Mouse (Mus musculus): ENCODE results near the gene Zbtb8os. TPM values are rescaled to one million over a fixed set of nuclear protein-coding genes. Genes with fewer than 3 reads are reported as not detected.

Gene Zbtb8os
- total RNA-seq, 2 experiments from 2014 or later = 89.6 to 94.6 TPM

DNA sequence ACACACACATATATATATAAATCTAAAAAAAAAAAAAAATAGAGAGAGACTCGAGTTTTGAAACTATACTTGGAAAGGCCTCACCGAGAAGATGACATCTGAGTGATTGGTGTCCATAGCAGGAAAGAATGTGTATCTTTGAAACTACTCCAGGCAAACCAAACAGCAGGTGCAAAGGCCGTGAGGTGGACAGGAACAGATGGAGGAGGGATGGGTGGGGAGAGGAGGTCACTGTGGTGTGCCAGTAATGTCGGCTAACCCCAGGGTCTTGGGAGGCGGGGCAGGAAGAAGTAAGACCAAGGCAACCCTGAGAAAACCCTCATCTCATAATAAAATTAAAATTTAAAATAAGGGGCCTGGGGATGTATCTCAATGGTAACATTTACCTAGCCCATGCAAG is 40.3 kb downstream of the Zbtb8os start:
- no peak for ATAC-seq (replicated peaks; ENCODE audit: poor library complexity)

DNA sequence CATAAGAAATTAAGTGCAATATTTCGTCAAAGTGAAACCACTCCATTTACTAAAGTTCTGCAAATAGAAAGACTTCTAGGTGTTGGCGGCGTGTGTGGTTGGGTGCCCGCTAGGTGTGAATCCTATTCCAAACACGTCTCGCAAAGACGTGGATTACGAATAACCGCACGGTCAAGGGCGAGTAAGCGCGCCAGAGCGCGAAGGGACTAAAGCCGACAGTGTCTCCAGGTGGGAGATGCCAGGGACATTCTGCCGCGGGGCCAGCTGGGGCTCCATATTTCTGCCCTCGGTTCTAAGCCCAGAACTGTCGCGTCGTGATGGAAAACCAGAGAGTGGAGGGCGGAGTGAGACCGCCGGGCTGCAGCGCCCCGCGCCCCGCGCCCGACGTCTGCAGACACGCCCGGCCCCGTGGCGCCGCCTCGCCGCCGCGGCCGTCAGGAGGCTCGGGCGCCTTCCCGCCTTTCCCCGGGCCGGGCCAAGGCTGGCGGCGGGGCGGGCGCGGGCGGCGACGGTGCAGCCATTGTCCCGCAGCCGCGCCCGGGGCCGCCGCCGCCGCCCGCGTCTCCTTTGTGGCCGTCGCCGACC is 41.6 kb downstream of the Zbtb8os start:
- ATAC-seq (replicated peaks; ENCODE audit: poor library complexity) = peak; percentile 22; the same call in 1 of the 2 replicates

DNA sequence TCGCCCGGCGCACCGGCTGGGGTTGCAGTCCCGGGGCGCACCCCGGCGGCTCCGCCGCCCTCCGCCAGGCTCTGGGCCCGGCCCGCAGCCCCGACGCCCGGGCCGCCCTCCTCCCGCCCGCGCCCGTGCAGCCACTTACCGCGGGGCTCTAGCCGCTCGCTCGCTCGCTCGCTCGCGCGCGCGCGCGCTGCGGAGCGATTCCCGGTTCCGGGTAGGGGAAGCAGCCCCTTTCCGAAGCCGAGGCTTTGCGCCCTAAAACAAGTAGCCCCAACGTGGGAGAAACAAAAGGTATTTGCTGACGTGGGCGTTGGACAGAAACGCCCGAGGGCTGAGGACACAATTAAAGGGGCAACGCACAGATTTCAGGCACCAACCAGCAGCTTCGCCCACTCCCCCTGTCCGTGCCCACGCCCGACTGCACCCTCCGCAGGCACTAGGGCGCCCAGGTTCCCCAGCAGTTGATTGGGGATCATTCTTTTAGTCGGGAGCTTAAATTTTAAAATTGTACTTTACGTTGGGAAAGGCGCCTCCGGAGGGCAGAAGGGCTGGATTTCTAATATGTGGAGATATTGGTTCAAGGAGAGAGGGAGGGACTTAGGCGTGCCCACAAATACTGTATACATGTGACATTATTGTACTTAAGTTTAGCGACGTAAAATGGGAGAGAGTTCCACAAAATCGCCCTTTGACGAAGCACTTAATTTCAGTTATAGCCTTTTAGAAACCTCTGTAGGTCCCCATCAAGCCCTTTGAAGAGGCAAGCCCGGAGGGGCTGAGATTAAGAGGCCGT is 42.3 kb downstream of the Zbtb8os start, which contains the start of gene Zbtb8a:
Gene Zbtb8a, minus strand, starts transcription at position 516 of the 790 bp plus-strand sequence.
- ATAC-seq (replicated peaks; ENCODE audit: poor library complexity) = peak; percentile 38

DNA sequence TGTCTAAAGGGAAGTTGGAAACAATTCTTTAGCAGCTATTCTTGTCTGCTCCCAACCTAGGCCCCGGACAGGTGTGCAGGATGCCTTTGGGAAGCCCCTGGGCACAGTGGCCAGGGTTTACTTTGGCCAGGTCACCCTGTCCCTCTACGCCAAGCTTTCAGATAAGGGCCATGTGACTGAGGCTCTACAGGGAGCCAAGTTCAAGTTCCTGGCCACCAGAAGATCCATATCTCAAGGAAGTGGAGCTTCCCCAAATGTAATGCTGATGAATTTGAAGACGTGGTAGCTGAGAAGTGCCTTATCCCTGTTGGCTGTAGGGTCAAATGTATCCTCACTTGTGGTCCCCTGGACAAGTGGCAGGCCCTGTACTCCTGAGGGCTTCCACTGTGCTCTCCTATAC is 44.3 kb downstream of the Zbtb8os start:
- no peak for ATAC-seq (replicated peaks; ENCODE audit: poor library complexity)

DNA sequence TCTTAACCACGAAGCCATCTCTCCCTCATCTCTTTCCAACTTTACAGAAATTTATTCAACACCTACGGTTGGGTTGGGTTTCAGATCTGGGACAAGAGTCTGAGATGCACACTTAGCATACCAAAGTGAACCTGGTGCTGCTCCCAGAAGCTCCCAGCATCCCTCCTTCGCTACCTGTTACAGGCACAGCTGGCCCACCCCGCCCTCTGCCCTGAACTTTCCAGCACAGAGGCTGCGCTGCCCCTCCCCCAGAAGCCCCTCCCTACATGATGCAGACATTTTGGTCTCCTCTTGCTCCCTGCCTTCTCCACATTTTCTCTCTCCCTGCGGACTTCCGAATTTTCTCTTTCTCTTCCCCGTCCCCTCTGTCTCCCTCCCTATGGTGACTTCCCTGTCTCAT is 45.7 kb downstream of the Zbtb8os start:
- no peak for ATAC-seq (replicated peaks; ENCODE audit: poor library complexity)

DNA sequence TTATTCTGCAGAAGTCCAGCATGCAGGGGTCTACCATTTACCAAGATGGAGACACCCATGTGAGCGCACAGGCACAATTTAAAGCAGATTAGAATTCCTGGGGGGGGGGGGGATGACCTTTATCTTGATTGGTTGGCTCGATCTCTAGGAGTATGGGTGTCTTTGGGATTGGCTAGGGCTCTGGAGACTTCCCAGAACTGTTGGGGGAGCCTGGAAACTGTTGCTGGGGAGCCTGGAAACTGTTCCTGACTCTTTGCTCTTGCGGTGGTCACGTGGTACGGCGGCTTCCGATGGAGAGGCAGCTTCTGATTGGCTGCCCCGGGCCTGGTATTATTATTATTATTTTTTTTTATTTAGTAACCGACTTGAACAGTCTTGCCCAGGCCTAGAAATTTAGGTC is 46.5 kb downstream of the Zbtb8os start:
- ATAC-seq (replicated peaks; ENCODE audit: poor library complexity) = no peak

DNA sequence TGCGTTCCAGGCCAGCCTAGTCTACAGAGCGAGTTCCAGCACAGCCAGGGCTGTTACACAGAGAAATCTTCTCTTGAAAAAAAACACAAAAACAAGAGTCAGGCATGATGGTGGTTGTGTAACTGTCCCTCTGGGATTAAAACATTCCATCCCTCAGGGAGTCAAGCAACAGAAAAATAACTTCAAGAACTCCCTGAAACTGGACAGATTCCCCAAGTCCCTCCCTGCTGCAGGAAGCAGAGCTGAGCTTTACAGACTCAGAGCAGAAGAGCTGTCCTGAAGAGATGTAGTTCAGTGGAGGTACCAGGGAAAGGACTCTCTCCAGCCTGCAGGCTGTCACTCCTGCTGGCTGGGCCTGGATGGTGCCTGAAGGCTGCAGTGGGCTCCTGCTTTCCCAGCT is 47.0 kb downstream of the Zbtb8os start:
- no peak for ATAC-seq (replicated peaks; ENCODE audit: poor library complexity)

DNA sequence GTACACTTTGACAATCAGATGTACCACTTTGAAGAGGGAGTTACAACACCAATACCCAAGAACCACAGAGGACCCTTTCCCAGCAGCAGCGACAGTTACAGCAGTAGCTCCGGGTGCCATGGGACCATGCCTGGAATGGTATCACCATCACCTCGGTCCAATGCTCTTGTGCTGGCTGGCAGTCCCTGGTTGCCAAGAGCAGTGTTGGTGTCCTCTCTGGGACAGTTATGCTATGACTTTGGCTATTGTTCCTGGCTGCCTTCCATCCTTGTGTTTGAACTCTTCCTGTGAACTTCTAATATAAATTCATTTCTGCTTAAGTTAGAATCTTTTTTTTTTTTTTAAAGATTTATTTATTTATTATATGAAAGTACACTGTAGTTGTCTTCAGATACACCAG is 48.1 kb downstream of the Zbtb8os start:
- no peak for ATAC-seq (replicated peaks; ENCODE audit: poor library complexity)

DNA sequence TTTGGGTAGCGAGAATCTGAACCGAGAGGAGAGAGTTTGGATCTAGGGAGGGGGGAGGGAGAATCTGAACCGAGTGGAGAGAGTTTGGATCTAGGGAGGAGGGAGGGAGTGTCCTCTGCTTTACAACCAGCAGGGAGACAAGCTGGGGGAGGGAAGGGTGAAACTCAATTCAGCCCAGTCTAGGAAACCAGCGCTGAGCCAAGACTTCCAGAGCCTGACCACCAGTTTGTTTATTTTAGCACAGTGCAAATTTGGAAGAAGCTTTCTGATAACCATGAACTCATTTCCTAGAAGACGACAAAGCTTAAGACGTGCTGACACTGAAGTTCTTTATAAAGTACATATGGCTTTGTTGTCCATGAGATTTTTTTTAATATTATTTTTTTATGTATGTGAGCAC is 48.9 kb downstream of the Zbtb8os start:
- no peak for ATAC-seq (replicated peaks; ENCODE audit: poor library complexity)

DNA sequence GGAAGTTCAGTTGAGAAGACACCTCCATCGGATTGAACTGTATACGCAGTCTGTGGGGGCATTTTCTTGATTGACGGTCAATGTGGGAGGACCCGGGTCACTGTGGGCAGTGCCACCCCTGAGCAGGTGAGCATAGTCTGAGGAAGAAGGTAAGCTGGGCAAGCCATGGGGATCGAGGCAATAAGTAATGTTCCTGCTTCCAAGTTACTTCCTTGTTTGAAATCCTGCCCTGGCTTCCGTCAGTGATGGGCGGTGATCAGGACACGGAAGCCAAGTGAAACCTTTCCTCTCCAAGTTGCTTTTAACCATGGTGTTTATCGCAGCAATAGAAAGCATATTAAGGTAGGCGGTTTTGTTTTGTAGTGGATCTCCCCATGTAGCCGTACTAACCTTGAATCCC is 50.2 kb downstream of the Zbtb8os start:
- no peak; the same call in 1 of the 2 replicates for ATAC-seq (replicated peaks; ENCODE audit: poor library complexity)

DNA sequence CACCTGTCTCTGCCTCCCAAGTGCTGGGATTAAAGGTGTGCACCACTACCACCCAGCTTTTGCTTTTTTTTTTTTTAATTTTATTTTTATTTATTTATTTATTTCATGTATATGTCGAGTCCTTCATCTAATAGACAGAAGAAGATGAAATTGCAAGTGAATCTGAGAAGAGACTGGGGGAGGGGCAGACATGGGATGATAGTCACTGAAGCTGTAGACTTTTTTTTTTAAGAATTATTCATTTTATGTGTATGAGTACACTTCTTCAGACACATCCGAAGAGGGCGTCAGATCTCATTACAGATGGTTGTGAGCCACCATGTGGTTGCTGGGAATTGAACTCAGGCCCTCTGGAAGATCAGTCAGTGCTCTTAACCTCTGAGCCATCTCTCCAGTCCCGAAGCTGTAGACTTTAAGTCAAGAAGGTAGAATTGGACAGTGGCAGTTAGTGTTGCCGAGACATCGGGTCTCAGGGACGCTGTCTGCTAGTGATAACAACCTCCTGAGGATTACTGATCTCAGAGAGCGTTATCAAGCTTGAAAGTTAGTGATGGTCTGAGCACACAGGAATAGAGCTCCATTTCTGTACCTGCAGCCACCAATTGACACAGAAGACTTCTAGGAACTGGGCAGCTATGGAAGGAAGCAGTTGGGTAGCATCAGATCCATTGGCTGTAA is 50.9 kb downstream of the Zbtb8os start:
- peak; percentile 87 for ATAC-seq (replicated peaks; ENCODE audit: poor library complexity)

DNA sequence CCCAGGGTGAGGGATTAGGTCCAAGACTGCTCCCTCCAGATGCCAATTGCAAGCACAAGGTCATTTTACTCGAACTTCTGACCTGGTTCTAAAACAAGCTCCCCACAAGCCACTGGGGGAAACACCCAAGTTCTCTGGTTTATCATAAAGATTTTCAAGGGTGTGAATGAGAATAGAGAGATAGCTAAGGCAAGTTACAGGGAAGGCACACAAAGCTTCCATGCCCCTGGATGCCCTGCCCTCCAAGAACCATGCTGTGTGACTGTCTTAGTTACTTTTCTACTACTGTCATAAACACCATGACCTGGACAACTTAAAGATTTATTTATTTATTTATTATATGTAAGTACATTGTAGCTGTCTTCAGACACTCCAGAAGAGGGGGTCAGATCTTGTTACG is 51.5 kb downstream of the Zbtb8os start:
- ATAC-seq (replicated peaks; ENCODE audit: poor library complexity) = peak; percentile 37

DNA sequence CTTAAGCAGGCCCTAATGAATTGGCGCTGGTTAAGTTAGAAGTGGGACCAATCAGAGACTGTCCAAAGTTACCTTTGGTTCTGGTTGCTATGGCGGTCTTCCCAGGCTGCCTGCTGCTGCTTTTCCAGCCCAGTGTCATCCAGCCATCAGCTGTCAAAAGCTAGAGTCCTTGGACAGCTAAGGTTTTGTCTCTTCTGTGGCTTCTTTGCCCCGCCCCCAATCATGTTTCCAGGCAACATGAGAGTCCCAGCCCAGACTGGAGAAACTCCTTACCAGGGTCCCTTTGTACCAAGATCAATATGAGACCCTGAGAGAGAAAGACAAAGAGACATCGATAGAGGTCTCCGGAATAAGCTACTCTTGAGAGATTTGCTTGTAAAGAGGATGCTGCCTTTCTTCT is 52.9 kb downstream of the Zbtb8os start:
- no peak for ATAC-seq (replicated peaks; ENCODE audit: poor library complexity)

DNA sequence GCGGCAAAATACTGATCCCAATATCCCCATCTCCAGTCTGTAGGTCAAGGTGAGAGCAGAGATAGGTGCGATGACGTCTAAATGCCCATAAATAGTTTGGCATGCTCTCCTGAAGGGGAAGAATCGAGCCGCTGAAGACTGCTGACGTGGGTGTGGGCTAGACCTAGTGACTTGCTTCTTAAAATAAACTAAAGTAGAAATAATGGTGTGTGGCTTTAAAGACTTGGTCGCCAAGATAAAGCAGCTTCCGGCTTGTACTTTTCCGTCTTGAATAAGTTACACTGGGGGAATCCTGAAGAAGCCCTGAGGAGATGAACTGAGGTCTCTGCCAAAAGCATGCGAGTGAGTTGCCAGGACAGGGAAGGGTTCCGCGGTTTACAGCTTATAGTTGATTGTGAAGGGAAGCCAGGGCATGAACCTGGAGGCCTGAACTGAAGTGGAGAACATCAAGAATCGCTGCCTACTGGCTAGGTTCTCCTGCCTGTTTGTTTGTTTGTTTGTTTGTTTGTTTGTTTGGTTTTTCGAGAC is 54.8 kb downstream of the Zbtb8os start:
- ATAC-seq (replicated peaks; ENCODE audit: poor library complexity) = no peak

DNA sequence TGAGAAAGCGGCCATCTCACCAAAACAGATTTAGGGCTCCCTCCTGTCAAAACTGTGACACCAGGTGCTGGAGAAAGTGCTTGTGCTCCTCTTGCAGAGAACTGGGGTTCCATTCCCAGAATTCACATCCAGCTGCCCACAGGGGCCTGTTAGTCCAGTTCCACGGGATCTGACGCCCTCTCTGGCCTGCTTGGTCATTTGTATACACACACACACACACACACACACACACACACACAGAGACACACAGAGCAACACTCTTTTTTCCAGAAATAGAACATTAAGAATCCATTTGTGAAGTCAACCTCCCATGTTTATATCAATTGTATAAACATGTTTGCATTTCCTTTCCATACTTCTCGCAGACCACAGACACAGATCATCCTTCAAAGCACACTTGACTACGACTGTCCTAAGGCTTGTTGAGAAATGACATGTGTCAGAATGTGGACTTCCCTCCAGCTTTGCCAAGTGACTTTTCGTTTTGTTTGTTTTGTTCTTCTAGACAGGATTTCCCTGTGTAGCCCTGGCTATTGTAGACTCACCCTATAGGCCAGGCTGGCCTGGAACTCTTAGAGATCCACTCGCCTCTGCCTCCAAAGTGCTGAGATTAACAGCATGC is 55.6 kb downstream of the Zbtb8os start:
- ATAC-seq (replicated peaks; ENCODE audit: poor library complexity) = no peak

DNA sequence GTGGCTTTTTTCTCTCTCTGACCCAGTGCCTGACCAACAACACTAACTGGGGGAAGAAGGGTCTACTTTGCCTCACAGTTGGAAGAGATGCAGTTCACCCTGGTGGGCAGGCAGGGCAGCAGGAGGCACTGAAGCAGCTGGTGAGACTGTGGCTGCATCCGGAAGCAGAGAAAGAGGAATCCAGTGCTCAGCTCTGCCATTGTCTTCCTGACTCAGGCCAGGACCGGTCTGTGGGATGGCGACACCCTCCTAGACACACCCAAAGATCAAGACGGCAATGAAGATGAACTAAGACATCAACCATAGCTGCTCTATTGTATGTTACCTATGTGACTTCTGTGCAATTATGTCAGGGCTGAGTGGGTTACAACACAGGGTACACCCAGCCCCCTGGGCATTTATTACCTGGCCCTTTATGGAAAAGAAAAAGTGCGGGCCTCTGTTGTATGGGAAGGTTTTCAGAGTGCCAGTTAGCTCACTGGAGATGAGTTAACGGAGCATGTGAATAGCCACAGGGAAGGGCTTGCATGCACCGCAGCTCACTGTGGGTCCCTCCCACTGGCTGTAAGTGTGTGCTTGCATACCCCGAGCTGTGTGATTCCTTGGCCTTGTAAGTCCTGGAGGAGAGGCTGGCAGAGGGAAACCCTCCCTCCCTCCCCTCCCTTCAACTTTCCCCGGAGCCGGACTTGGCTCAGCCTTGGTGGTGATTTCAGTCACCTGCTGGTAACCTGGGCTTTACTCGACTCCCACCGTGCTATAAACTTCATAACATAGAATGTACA is 58.8 kb downstream of the Zbtb8os start:
- ATAC-seq (replicated peaks; ENCODE audit: poor library complexity) = peak; percentile 72

DNA sequence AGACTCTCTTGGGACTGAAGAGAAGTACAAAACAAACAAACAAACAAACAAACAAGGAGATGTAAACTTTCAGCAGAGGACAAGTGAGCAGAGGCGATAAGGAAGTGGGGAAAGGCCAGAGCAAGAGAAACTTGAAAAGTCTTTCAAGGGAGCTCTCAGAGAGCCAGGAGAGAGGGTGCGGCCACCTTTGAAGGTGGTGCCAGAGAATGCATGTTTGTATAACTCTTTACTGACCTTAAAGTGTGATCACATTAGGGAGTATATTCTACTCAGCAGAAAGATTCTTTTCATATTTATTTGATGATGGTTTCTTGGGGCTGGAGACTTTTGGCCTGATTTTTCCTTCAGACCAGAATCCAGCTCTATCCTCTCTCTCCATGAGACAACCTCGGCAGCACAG is 61.5 kb downstream of the Zbtb8os start:
- ATAC-seq (replicated peaks; ENCODE audit: poor library complexity) = no peak

DNA sequence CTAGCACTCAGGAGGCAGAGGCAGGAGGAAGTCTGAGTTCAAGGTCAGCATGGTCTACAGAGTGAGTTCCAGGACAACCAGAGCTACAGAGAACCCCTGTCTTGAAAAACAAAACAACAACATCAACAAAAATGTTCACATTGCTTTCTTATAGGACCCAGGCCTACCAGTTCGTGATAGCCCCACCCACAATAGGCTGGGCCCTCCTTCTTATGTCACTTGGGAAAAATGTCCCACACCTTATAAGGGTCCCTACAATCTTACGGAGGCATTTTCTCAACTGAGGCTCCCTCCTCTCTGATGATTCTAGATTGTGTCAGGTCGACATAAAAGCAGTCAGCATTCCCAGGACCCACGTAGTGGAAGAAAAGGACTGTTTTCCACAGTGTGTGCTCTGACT is 64.3 kb downstream of the Zbtb8os start:
- no peak for ATAC-seq (replicated peaks; ENCODE audit: poor library complexity)
